Mouse (Mus musculus): ENCODE measurements around the gene Inhbc. TPM values are rescaled to one million over a fixed set of nuclear protein-coding genes. Genes with fewer than 3 reads are reported as not detected.

Inhbc gene
- not detected for polyA plus RNA-seq (2021)

DNA sequence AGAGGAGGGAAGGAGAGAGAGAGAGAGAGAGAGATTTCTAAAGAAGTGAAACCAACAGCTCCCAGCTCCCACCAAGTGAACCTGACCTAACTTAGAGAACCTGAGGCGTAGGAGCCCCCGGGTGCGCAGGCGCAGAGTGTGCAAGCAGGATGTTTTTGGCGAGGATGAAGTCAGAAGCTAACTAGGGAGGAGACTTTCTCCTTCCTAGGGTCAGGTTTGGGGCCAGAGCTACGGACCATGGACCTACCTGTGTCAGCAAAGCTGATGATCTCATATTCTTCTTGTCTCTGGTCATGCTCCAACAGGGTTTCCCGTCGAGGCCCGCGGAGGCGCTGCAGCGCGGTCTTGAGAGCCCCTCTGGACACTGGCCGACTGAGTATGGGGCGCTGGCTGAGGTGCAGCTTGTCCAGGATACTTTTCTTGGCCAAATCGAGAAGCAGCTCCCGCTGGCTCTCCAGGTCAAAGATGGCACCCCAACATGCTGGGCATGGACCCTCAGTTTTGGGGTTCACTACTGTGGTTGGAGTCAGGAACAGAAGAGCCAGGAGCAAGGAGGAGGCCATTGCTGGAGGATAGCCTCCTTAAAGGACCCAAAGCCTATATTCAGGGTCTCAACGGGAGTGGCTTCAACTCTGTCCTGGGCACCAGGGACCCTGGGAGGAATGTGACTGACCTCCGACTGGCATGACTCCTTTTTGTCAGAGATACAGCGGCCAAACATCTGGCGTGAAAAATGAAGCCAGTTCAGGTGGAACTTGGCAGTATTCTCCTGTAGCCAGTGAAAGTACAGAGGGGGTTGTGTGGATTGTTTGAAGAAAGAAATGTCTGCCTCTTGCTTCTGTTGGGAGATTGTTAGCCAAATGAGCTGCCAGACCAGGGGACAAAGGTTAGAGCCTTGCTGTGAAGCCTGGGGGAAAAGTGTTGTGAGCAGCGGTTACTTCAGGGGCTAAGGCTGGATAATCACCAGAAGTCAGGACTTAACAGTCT lies at the start of gene Inhbc:
Inhbc (minus strand) TSS at position 598 of the 987 bp plus-strand sequence.
- CTCF ChIA-PET, result no interaction called here

GRCm38 (mm10) chr10:127414141-127414540 lies 43.9 kb upstream of the Inhbc start:
- no peak for TF ChIP-seq CTCF (IDR thresholded peaks at IDR 0.05)
- ATAC-seq (no peak), DNase-seq (ENCODE audit: low read depth, low spot score) (no peak)
- no peaks in the 10 kb centered on the region for H3K27me3 ChIP-seq
- ChIA-PET CTCF (no interaction called here), POLR2A (no interaction called here)
- in situ Hi-C loops (cut with MboI; ENCODE audit: low pct_unique_long_range_greater_than_20kb), result no loop called here

More for the DNA sequence above, at the start of gene Inhbc:
- no peaks in the 10 kb centered on the region for H3K27me3 ChIP-seq
- TF ChIP-seq CTCF (IDR thresholded peaks at IDR 0.05), result no peak
- DNase-seq (ENCODE audit: low read depth, low spot score) (no peak), ATAC-seq (no peak)
- POLR2A ChIA-PET, result interaction anchor here (0.6 kb wide), 1 partner anchor 327 kb away, joined by 4 read pairs; no protein-coding TSS in a partner anchor
- in situ Hi-C loops (cut with MboI; ENCODE audit: low pct_unique_long_range_greater_than_20kb), result no loop called here

- ATAC-seq, result no peak
- CTCF ChIA-PET, result no interaction called here
- no peak for DNase-seq (ENCODE audit: low read depth, low spot score)
- no peaks in the 10 kb centered on the region for H3K27me3 ChIP-seq
- in situ Hi-C loops (cut with MboI; ENCODE audit: low pct_unique_long_range_greater_than_20kb), result no loop called here
- TF ChIP-seq CTCF (IDR thresholded peaks at IDR 0.05), result no peak
- POLR2A ChIA-PET, result no interaction called here
Measured at GRCm38 (mm10) chr10:127413585-127413984, 43.4 kb upstream of the Inhbc start.

GRCm38 (mm10) chr10:127412776-127413175 lies 42.5 kb upstream of the Inhbc start:
- no peak for TF ChIP-seq CTCF (IDR thresholded peaks at IDR 0.05)
- in situ Hi-C loops (cut with MboI; ENCODE audit: low pct_unique_long_range_greater_than_20kb), result no loop called here
- ATAC-seq, result no peak
- no peak for DNase-seq (ENCODE audit: low read depth, low spot score)
- no peaks in the 10 kb centered on the region for H3K27me3 ChIP-seq
- CTCF ChIA-PET, result interaction anchor here (1.2 to 1.3 kb wide), 2 partner anchors 24 to 26 kb away, joined by 3 read pairs; no protein-coding TSS in a partner anchor
- POLR2A ChIA-PET, result no interaction called here

DNA sequence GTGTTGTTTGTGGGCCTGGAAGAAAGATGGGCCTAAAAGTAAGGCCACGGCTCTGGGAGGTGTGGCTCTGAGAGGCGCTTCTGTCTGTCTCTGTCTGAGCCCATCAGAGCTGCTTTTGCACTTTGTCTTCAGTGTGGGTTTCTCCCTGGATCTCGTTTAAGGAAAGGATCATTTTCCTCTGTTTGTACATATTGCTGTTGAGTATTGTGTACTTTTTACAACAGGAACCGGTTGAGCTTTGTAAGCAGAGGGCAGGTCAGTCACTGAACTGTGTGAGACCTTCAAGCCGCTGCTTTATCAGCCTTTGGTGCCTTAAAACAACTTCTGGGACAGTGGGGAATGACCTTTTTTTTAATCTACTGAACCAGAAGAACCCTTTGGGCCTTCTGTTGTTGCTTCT lies 41.9 kb upstream of the Inhbc start:
- in situ Hi-C loops (cut with MboI; ENCODE audit: low pct_unique_long_range_greater_than_20kb), result no loop called here
- DNase-seq (ENCODE audit: low read depth, low spot score), result no peak
- ChIA-PET POLR2A (no interaction called here), CTCF (interaction anchor here (1.2 to 1.3 kb wide), 2 partner anchors 24 to 26 kb away, joined by 3 read pairs; no protein-coding TSS in a partner anchor)
- no peaks in the 10 kb centered on the region for H3K27me3 ChIP-seq
- TF ChIP-seq CTCF (IDR thresholded peaks at IDR 0.05), result no peak
- no peak for ATAC-seq

- in situ Hi-C loops (cut with MboI; ENCODE audit: low pct_unique_long_range_greater_than_20kb), result no loop called here
- ChIA-PET POLR2A (no interaction called here), CTCF (interaction anchor here (0.9 to 1.5 kb wide), 3 partner anchors 17 to 22 kb away, joined by 3 to 5 read pairs (median 3); no protein-coding TSS in a partner anchor)
- H3K27me3 ChIP-seq, result no peaks in the 10 kb centered on the region
- DNase-seq (ENCODE audit: low read depth, low spot score) (no peak), ATAC-seq (no peak)
- TF ChIP-seq CTCF (IDR thresholded peaks at IDR 0.05), result no peak
Measured at GRCm38 (mm10) chr10:127407391-127407790, 37.2 kb upstream of the Inhbc start.

- DNase-seq (ENCODE audit: low read depth, low spot score) (no peak), ATAC-seq (no peak)
- ChIA-PET POLR2A (no interaction called here), CTCF (no interaction called here)
- H3K27me3 ChIP-seq, result no peaks in the 10 kb centered on the region
- TF ChIP-seq CTCF (IDR thresholded peaks at IDR 0.05), result no peak
- in situ Hi-C loops (cut with MboI; ENCODE audit: low pct_unique_long_range_greater_than_20kb), result no loop called here
Measured at GRCm38 (mm10) chr10:127404701-127405100, 34.5 kb upstream of the Inhbc start.

DNA sequence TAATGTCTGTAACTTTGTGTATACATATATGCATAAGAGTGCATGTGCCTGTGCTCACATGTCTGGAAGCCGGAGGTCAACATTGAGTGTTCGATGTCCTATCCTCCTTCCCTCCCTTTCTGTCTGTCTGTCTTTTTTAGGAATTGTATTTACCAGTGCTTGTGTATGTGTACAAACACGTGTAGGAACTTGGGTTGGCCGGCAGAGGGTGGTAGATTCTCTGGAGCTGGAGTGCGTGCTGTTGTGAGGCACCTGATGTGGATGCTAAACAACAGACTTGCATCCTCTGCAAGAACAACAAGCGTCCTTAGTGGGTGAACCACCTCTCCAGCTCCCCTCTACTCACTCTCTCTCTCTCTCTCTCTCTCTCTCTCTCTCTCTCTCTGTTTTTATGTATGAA lies 21.5 kb upstream of the Inhbc start:
- DNase-seq (ENCODE audit: low read depth, low spot score) (no peak), ATAC-seq (no peak)
- no peaks in the 10 kb centered on the region for H3K27me3 ChIP-seq
- ChIA-PET CTCF (no interaction called here), POLR2A (no interaction called here)
- in situ Hi-C loops (cut with MboI; ENCODE audit: low pct_unique_long_range_greater_than_20kb), result no loop called here
- peak; percentile 41 for TF ChIP-seq CTCF (IDR thresholded peaks at IDR 0.05)

GRCm38 (mm10) chr10:127381743-127382134 lies 11.5 kb upstream of the Inhbc start:
- no peak for TF ChIP-seq CTCF (IDR thresholded peaks at IDR 0.05)
- POLR2A ChIA-PET, result interaction anchor here (0.7 kb wide), 1 partner anchor 44 kb away, joined by 5 read pairs; no protein-coding TSS in a partner anchor
- in situ Hi-C loops (cut with MboI; ENCODE audit: low pct_unique_long_range_greater_than_20kb), result no loop called here
- ATAC-seq, result no peak
- CTCF ChIA-PET, result interaction anchor here (0.7 kb wide), 1 partner anchor 62 kb away, joined by 3 read pairs; no protein-coding TSS in a partner anchor
- DNase-seq (ENCODE audit: low read depth, low spot score), result no peak
- H3K27me3 ChIP-seq, result no peaks in the 10 kb centered on the region

DNA sequence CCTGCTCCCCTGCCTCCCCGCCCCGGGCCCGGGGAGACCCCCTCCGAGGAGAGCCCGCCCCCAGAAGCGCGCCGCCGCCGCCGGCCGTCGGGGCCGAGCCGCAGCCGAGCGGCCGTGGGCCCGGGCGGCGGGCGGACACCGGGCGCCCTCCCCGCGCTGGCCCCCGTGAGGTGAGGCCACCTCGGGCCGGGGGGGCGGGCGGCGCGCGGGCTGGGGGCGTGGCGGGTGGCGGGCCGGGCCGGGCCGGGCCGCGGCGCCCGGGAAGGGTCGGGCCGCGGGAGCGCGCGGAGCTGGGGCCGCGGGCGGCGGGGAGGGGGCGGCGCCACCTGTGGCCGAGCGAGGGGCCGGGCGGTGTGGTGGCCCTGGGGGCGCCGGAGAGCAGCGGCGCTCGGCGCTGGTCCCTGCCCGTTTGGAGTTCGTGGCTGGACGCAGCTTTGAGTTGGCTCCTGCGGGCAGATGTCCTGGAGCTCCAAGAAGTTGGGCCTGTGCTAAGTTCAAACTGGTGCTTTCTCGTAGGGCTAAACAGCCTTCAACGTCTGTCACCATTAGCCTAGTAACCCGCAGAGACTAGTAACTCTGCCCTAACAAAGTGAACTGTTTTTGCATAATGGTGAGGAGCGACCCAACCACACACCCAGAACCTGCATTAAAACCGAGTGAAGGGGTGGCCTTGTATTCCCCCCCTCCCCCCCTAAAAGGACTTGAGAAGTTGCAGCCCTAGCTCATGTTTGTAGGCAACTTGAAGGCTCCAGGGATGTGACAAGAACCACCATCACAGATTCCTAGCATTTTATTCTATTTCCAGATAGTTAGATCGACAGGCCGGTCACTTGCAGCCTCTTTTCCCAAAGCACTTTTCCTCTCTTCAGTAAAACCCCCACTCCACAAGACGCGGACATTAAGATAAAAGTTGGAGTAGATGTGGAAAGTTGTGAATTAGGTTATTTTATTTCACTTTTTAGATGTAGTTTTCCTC lies 10.8 kb upstream of the Inhbc start:
- no peaks in the 10 kb centered on the region for H3K27me3 ChIP-seq
- in situ Hi-C loops (cut with MboI; ENCODE audit: low pct_unique_long_range_greater_than_20kb), result no loop called here
- peak; percentile 20 for DNase-seq (ENCODE audit: low read depth, low spot score)
- POLR2A ChIA-PET, result no interaction called here
- peak; percentile 37 for TF ChIP-seq CTCF (IDR thresholded peaks at IDR 0.05)
- CTCF ChIA-PET, result interaction anchor here (0.7 to 1.2 kb wide), 2 partner anchors 42 to 61 kb away, joined by 3 read pairs; no protein-coding TSS in a partner anchor
- peak; percentile 76 for ATAC-seq
